Mouse (Mus musculus) G1E (cell line): ENCODE results near the gene Pard3b. TPM values are rescaled to one million over a fixed set of nuclear protein-coding genes. Genes with fewer than 3 reads are reported as not detected.

Source experiments
- ATAC-seq: 2 replicates; pipeline ENCODE4 v1.8.0; 2016; ENCODE audit warnings: mild to moderate bottlenecking; ENCODE audit not compliant: insufficient number of reproducible peaks, poor library complexity, low FRiP score, severe bottlenecking; ENCODE audit errors: extremely low read depth
- DNase-seq: peaks from one replicate; pipeline ENCODE4 v3.0.0; 2012; ENCODE audit warnings: low spot score
- H3K27me3 ChIP-seq: 2 replicates; pipeline ENCODE4 v1.6.1; 2012; ENCODE audit warnings: mild to moderate bottlenecking, low read length, inconsistent platforms; ENCODE audit not compliant: insufficient read depth
- H3K36me3 ChIP-seq: replicated peaks from 2 replicates; pipeline ENCODE3; 2012; ENCODE audit warnings: mild to moderate bottlenecking, inconsistent platforms
- H3K4me1 ChIP-seq: 2 replicates; pipeline ENCODE4 v1.6.1; 2012; ENCODE audit warnings: low read depth, low read length, inconsistent platforms, mixed read lengths; ENCODE audit not compliant: insufficient read depth
- H3K4me3 ChIP-seq: 2 replicates; pipeline ENCODE4 v1.5.1; 2012; ENCODE audit warnings: low read depth, mild to moderate bottlenecking, inconsistent platforms, low read length, moderate library complexity, mixed read lengths
- H3K9me3 ChIP-seq: replicated peaks from 2 replicates; pipeline ENCODE4 v1.6.1; 2012; ENCODE audit warnings: inconsistent platforms
- CTCF ChIP-seq: IDR thresholded peaks from 2 replicates; pipeline ENCODE4 v1.5.1; 2012; ENCODE audit warnings: low read depth, low read length, inconsistent platforms, mixed read lengths
- GATA1 ChIP-seq: IDR thresholded peaks from 2 replicates; pipeline ENCODE4 v1.6.1; 2012; ENCODE audit warnings: borderline replicate concordance, low read length, inconsistent platforms, mixed read lengths
- GATA2 ChIP-seq: IDR thresholded peaks from 2 replicates; pipeline ENCODE4 v1.6.1; 2012; ENCODE audit warnings: low read depth, low read length, inconsistent platforms, borderline replicate concordance
- POLR2AphosphoS5 ChIP-seq: IDR thresholded peaks from 2 replicates; pipeline ENCODE4 v1.6.1; 2012; ENCODE audit warnings: low read depth, low read length, inconsistent platforms; ENCODE audit not compliant: insufficient replicate concordance
- TAL1 ChIP-seq: conservative IDR thresholded peaks from 2 replicates; pipeline ENCODE4 v1.6.1; 2012; ENCODE audit warnings: low read depth, low read length, inconsistent platforms, mixed read lengths
- polyA plus RNA-seq: library from polyadenylated mRNA; stranded (reverse); fragments of >175 nt; gene quantifications from 2 replicates; pipeline ENCODE4 v1.2.3, GENCODE M21; 2012
- total RNA-seq, 2 experiments: library from RNA; stranded (forward) in 1 of 2; stranded (reverse) in 1 of 2; fragments of 200-1000 nt in 1 of 2; fragments of >200 nt in 1 of 2; fragmentation: Nextera tagmentation in 1 of 2; gene quantifications; 2 replicates each; pipeline ENCODE4 v1.2.3; 2014 to 2017

Pard3b gene
- total and polyA plus RNA-seq, 3 experiments = 0.33 TPM; not detected in 2

DNA sequence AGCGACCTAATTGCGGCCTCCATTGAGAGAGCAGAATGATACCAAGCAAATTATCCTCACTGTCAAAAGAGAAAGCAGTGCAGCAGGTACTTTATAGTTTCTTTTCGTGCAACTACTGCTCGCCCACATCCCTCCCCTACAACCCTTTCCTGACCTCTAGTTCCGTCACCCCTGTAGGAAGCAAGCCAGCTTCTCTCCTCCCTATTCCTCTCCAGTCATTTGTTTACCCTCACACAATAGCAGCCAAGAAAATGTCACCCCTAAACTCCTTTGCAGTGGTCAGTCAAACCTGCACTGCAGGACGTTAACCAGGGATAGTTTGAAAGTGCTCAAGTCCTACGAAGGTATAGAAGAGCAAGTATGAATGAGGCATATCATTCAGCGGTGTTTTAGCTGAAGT is 826.9 kb downstream of the Pard3b start:
- Histone ChIP-seq H3K4me1 (no peaks in the 10 kb centered on the region), H3K27me3 (peaks cover 3% of the 10 kb centered on the region; the same call in 1 of the 2 replicates), H3K4me3 (no peak overlapping the region), H3K36me3 (no peaks in the 10 kb centered on the region), H3K9me3 (no peaks in the 10 kb centered on the region)
- DNase-seq = no peak
- no peak for ATAC-seq
- TF ChIP-seq GATA2 = no peak
- no peak for TF ChIP-seq TAL1
- TF ChIP-seq CTCF = no peak

DNA sequence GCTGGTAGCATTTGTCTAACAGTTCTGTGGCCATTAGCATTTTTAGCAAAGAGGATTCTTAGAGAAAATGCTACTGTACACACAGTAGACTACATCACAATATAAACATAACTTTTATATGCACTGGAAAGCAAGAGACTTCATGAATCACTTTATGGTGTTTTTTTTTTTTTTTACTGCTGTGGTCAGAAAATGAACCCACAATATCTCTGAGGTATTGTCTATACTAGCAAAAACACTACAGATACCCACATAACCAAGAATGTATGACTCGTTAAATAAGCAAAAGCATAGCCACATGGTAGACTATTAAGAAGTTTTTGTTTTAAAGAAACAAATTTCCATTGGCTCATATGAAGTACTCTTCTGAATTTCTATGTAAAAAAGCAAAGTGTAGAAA is 827.9 kb downstream of the Pard3b start:
- DNase-seq (no peak), ATAC-seq (no peak)
- no peaks in the 10 kb centered on the region for H3K36me3 ChIP-seq
- TF ChIP-seq GATA2 (no peak), TAL1 (no peak)
- H3K4me3 ChIP-seq = no peak overlapping the region
- peaks cover 3% of the 10 kb centered on the region; the same call in 1 of the 2 replicates for H3K27me3 ChIP-seq
- H3K4me1 ChIP-seq = no peaks in the 10 kb centered on the region
- no peaks in the 10 kb centered on the region for H3K9me3 ChIP-seq

- no peak for DNase-seq
- no peak overlapping the region for H3K4me3 ChIP-seq
- no peaks in the 10 kb centered on the region for H3K9me3 ChIP-seq
- H3K36me3 ChIP-seq = no peaks in the 10 kb centered on the region
- no peak for ATAC-seq
- TF ChIP-seq TAL1 (no peak), GATA2 (no peak), CTCF (no peak)
- no peaks in the 10 kb centered on the region for H3K27me3 ChIP-seq
- H3K4me1 ChIP-seq = no peaks in the 10 kb centered on the region
Observed at GRCm38 (mm10) chr1:62483059-62483458, 844.4 kb downstream of the Pard3b start.

DNA sequence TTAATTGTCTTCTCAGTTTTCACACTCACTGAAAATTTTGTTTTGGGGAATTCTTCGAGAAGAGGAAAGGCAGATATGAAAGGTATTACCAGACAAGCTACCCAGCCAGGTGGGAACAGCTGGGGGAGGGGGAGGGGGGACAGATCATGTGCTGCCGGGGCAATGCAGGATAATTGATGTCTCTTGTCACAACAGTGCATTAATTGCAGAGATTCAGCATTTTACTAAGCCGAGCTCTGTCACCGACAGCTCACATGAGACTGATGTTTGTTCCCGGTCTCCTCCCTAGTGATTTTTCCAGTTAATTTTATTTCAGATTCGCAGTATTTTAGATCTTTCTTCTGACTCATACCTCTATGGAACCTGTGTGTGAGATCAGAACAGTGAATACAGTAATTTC is 850.2 kb downstream of the Pard3b start:
- DNase-seq (no peak), ATAC-seq (no peak)
- H3K36me3 ChIP-seq = no peaks in the 10 kb centered on the region
- no peak for TF ChIP-seq POLR2AphosphoS5
- TF ChIP-seq GATA2 = no peak
- TF ChIP-seq GATA1 = no peak
- TF ChIP-seq TAL1 = no peak
- no peak for TF ChIP-seq CTCF
- H3K4me1 ChIP-seq = no peaks in the 10 kb centered on the region
- no peaks in the 10 kb centered on the region for H3K9me3 ChIP-seq
- H3K27me3 ChIP-seq = no peaks in the 10 kb centered on the region
- no peak overlapping the region for H3K4me3 ChIP-seq

GRCm38 (mm10) chr1:62499146-62499545 is 860.5 kb downstream of the Pard3b start:
- H3K27me3 ChIP-seq = no peaks in the 10 kb centered on the region
- no peak overlapping the region for H3K4me3 ChIP-seq
- DNase-seq (no peak), ATAC-seq (no peak)
- no peak for TF ChIP-seq TAL1
- no peak for TF ChIP-seq CTCF
- no peak for TF ChIP-seq GATA1
- TF ChIP-seq POLR2AphosphoS5 = no peak
- TF ChIP-seq GATA2 = no peak
- H3K4me1 ChIP-seq = no peaks in the 10 kb centered on the region
- no peaks in the 10 kb centered on the region for H3K36me3 ChIP-seq
- no peaks in the 10 kb centered on the region for H3K9me3 ChIP-seq

- no peak for TF ChIP-seq GATA1
- no peak for TF ChIP-seq TAL1
- TF ChIP-seq POLR2AphosphoS5 = no peak
- TF ChIP-seq GATA2 = no peak
- TF ChIP-seq CTCF = no peak
- H3K9me3 ChIP-seq = no peaks in the 10 kb centered on the region
- H3K4me1 ChIP-seq = no peaks in the 10 kb centered on the region
- no peak for DNase-seq
- no peaks in the 10 kb centered on the region for H3K36me3 ChIP-seq
- H3K27me3 ChIP-seq = no peaks in the 10 kb centered on the region; the same call in 1 of the 2 replicates
- ATAC-seq = no peak
- H3K4me3 ChIP-seq = no peak overlapping the region
Observed at GRCm38 (mm10) chr1:62510501-62510900, 871.9 kb downstream of the Pard3b start.

DNA sequence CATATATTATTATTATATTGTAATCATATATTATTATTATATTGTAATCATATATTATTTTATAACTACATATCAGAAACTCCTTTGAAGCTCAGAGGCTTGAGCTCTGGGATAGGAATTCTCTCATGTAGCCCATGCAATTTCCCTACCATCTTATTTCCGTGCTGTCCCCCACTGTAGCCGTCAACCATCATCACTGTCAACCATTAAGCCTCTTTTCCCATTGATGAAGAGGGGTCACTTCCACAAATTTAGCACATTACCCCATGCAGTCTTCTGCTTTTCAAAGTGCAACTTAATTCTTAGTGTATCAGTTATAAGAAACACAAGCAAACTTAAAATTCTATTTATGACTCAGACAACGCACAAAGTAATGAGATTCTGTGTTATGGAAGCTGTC is 873.1 kb downstream of the Pard3b start:
- H3K4me1 ChIP-seq = no peaks in the 10 kb centered on the region
- ATAC-seq (no peak), DNase-seq (no peak)
- H3K9me3 ChIP-seq = no peaks in the 10 kb centered on the region
- TF ChIP-seq TAL1 = no peak
- TF ChIP-seq GATA2 = no peak
- no peak for TF ChIP-seq POLR2AphosphoS5
- no peak for TF ChIP-seq CTCF
- TF ChIP-seq GATA1 = no peak
- no peaks in the 10 kb centered on the region for H3K36me3 ChIP-seq
- H3K4me3 ChIP-seq = no peak overlapping the region
- no peaks in the 10 kb centered on the region; the same call in 1 of the 2 replicates for H3K27me3 ChIP-seq
